Mouse (Mus musculus): ENCODE results near the gene Esrra. TPM values are rescaled to one million over a fixed set of nuclear protein-coding genes. Genes with fewer than 3 reads are reported as not detected.

Gene Esrra
- polyA plus RNA-seq, 1 experiment from 2014 or later: 5.9 TPM

DNA sequence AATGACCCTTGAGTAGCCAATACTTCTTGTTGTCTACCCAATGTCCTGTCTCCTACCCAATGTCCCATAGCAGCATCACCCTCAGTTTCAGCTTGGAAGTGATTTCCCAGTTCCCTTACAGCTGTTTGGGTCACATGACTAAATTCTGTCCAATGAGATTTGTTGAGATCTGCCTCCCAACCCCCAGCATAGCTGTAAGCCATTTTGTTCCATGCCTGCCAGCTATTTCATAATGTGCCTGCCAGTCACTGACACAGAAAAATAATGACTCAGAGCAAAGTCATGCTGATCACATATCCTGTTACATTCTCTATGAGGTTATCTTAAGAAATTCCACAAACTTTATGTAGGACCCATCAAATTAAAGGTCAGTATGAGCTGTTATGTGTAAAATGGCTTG lies 44.8 kb downstream of the Esrra start:
- DNase-seq (ENCODE audit: low spot score) (no peak), ATAC-seq (replicated peaks; ENCODE audit: low FRiP score) (no peak)
- no peak overlapping the region for H3K9ac ChIP-seq (ENCODE audit: low read depth, low read length)
- no peaks in the 10 kb centered on the region for H3K4me1 ChIP-seq (replicated peaks; ENCODE audit: control insufficient read depth, insufficient read depth, low read length)
- H3K9me3 ChIP-seq (ENCODE audit: control insufficient read depth, low read length): no peaks in the 10 kb centered on the region
- no peak overlapping the region for H3K4me2 ChIP-seq
- H3K4me3 ChIP-seq (ENCODE audit: low read depth, low read length): no peak overlapping the region
- H3K27ac ChIP-seq (ENCODE audit: low read depth, low read length): no peak overlapping the region
- no peaks in the 10 kb centered on the region for H3K27me3 ChIP-seq (replicated peaks; ENCODE audit: control insufficient read depth, insufficient read depth, low read length)
- no peaks in the 10 kb centered on the region for H3K36me3 ChIP-seq (ENCODE audit: control insufficient read depth, insufficient read depth, low read length)

- no peaks in the 10 kb centered on the region for H3K36me3 ChIP-seq (ENCODE audit: control insufficient read depth, insufficient read depth, low read length)
- H3K9me3 ChIP-seq (ENCODE audit: control insufficient read depth, low read length): no peaks in the 10 kb centered on the region
- H3K27me3 ChIP-seq (replicated peaks; ENCODE audit: control insufficient read depth, insufficient read depth, low read length): no peaks in the 10 kb centered on the region
- no peak overlapping the region for H3K9ac ChIP-seq (ENCODE audit: low read depth, low read length)
- no peaks in the 10 kb centered on the region for H3K4me1 ChIP-seq (replicated peaks; ENCODE audit: control insufficient read depth, insufficient read depth, low read length)
- 74% methylated on average over 6 of the region's 6 CpGs for WGBS
- no peak for DNase-seq (ENCODE audit: low spot score)
- no peak for ATAC-seq (replicated peaks; ENCODE audit: low FRiP score)
- no peak overlapping the region for H3K4me2 ChIP-seq
- H3K4me3 ChIP-seq (ENCODE audit: low read depth, low read length): no peak overlapping the region
- H3K27ac ChIP-seq (ENCODE audit: low read depth, low read length): no peak overlapping the region
These were observed 45.8 kb downstream of the Esrra start for GRCm38 (mm10) chr19:6875834-6876233.

- H3K27ac ChIP-seq (ENCODE audit: low read depth, low read length): no peak overlapping the region
- no peak overlapping the region for H3K9ac ChIP-seq (ENCODE audit: low read depth, low read length)
- ATAC-seq (replicated peaks; ENCODE audit: low FRiP score): no peak
- H3K4me3 ChIP-seq (ENCODE audit: low read depth, low read length): no peak overlapping the region
- no peak overlapping the region for H3K4me2 ChIP-seq
- DNase-seq (ENCODE audit: low spot score): no peak
- WGBS: 47% methylated on average over 1 of the region's 1 CpGs
- no peaks in the 10 kb centered on the region for H3K4me1 ChIP-seq (replicated peaks; ENCODE audit: control insufficient read depth, insufficient read depth, low read length)
- no peaks in the 10 kb centered on the region for H3K9me3 ChIP-seq (ENCODE audit: control insufficient read depth, low read length)
- H3K27me3 ChIP-seq (replicated peaks; ENCODE audit: control insufficient read depth, insufficient read depth, low read length): no peaks in the 10 kb centered on the region
- no peaks in the 10 kb centered on the region for H3K36me3 ChIP-seq (ENCODE audit: control insufficient read depth, insufficient read depth, low read length)
These were observed 47.4 kb downstream of the Esrra start for GRCm38 (mm10) chr19:6874257-6874656.

- no peaks in the 10 kb centered on the region for H3K27me3 ChIP-seq (replicated peaks; ENCODE audit: control insufficient read depth, insufficient read depth, low read length)
- DNase-seq (ENCODE audit: low spot score) (no peak), ATAC-seq (replicated peaks; ENCODE audit: low FRiP score) (no peak)
- H3K4me2 ChIP-seq: no peak overlapping the region
- H3K4me1 ChIP-seq (replicated peaks; ENCODE audit: control insufficient read depth, insufficient read depth, low read length): no peaks in the 10 kb centered on the region
- H3K36me3 ChIP-seq (ENCODE audit: control insufficient read depth, insufficient read depth, low read length): no peaks in the 10 kb centered on the region
- no peaks in the 10 kb centered on the region for H3K9me3 ChIP-seq (ENCODE audit: control insufficient read depth, low read length)
- no peak overlapping the region for H3K9ac ChIP-seq (ENCODE audit: low read depth, low read length)
- H3K4me3 ChIP-seq (ENCODE audit: low read depth, low read length): no peak overlapping the region
- no peak overlapping the region for H3K27ac ChIP-seq (ENCODE audit: low read depth, low read length)
- 63% methylated on average over 3 of the region's 3 CpGs for WGBS
These were observed 48.9 kb downstream of the Esrra start for GRCm38 (mm10) chr19:6872701-6873100.

DNA sequence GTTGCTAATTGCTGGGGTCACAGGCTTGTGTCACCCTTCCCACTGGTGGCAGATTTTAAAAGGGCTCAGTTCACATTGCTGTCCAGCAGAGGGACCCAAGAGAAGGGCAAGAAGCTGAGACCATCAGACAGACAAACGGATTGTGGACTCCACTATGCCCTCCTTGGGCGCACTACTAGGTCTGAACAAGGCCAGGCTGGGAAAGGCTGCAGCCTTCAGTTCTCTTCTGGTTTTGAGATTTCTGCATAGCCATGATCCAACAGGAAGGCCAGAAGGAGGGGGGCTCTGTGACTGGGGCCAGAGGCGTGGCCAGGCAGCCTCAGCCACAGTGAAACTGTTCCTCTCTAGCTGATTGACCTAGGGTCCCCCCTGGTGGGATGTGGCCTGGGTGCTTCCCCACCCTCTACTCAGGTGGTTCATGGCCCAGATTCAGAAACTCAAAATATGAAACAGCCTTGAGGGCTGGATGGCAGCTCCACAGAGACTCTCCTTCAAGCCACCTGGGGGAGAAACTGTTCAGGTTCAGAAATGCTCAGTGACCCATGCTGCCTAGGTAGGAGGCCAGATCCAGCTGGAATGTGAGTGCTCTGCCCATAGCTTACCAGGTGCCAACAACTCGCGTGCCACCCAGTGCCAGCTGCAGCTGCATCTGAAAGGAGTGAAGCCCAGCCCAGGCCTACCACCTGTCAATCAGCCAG lies 49.9 kb downstream of the Esrra start:
- H3K9me3 ChIP-seq (ENCODE audit: control insufficient read depth, low read length): no peaks in the 10 kb centered on the region
- ATAC-seq (replicated peaks; ENCODE audit: low FRiP score) (peak; percentile 60), DNase-seq (ENCODE audit: low spot score) (peak; percentile 36)
- 57% methylated on average over 5 of the region's 5 CpGs for WGBS
- no peak overlapping the region for H3K27ac ChIP-seq (ENCODE audit: low read depth, low read length)
- peak overlapping the region; percentile 23; the same call in 1 of the 2 replicates for H3K4me2 ChIP-seq
- H3K4me1 ChIP-seq (replicated peaks; ENCODE audit: control insufficient read depth, insufficient read depth, low read length): no peaks in the 10 kb centered on the region
- no peaks in the 10 kb centered on the region for H3K36me3 ChIP-seq (ENCODE audit: control insufficient read depth, insufficient read depth, low read length)
- no peak overlapping the region for H3K9ac ChIP-seq (ENCODE audit: low read depth, low read length)
- H3K27me3 ChIP-seq (replicated peaks; ENCODE audit: control insufficient read depth, insufficient read depth, low read length): no peaks in the 10 kb centered on the region
- H3K4me3 ChIP-seq (ENCODE audit: low read depth, low read length): no peak overlapping the region

DNA sequence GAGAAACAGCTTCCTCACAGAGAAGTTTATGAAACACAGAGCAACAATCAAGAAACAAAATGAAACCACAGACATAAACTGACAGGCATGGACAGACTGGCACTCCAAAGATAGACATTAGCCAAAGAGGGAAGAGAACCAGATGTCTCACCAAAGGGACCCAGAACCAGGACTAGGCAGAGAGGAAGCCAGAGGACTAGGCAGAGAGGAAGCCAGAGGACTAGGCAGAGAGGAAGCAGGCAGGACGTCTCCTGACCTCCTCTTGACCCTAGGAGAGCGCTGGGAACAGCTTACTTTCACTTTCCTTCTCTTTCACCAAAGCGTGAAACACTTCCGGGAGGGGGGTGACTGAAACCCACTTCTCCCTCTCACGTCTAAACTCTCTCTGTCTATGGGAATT lies 52.3 kb downstream of the Esrra start:
- DNase-seq (ENCODE audit: low spot score): peak; percentile 55
- WGBS: 6% methylated on average over 5 of the region's 5 CpGs

GRCm38 (mm10) chr19:6861451-6861850 lies 60.2 kb downstream of the Esrra start:
- no peak for DNase-seq (ENCODE audit: low spot score)
- no peaks in the 10 kb centered on the region for H3K9me3 ChIP-seq (ENCODE audit: control insufficient read depth, low read length)
- no peak overlapping the region for H3K4me3 ChIP-seq (ENCODE audit: low read depth, low read length)
- no peaks in the 10 kb centered on the region for H3K36me3 ChIP-seq (ENCODE audit: control insufficient read depth, insufficient read depth, low read length)
- H3K9ac ChIP-seq (ENCODE audit: low read depth, low read length): no peak overlapping the region
- 83% methylated on average over 4 of the region's 4 CpGs for WGBS
- H3K27ac ChIP-seq (ENCODE audit: low read depth, low read length): no peak overlapping the region
- H3K4me1 ChIP-seq (replicated peaks; ENCODE audit: control insufficient read depth, insufficient read depth, low read length): peaks cover 7% of the 10 kb centered on the region
- no peaks in the 10 kb centered on the region for H3K27me3 ChIP-seq (replicated peaks; ENCODE audit: control insufficient read depth, insufficient read depth, low read length)
- ATAC-seq (replicated peaks; ENCODE audit: low FRiP score): no peak
- no peak overlapping the region for H3K4me2 ChIP-seq

More for the DNA sequence above, 52.3 kb downstream of the Esrra start:
- Histone ChIP-seq H3K36me3 (ENCODE audit: control insufficient read depth, insufficient read depth, low read length) (no peaks in the 10 kb centered on the region), H3K4me3 (ENCODE audit: low read depth, low read length) (peak overlapping the region; percentile 37), H3K9ac (ENCODE audit: low read depth, low read length) (peak overlapping the region; percentile 63), H3K4me1 (replicated peaks; ENCODE audit: control insufficient read depth, insufficient read depth, low read length) (no peaks in the 10 kb centered on the region), H3K4me2 (peak overlapping the region; percentile 74), H3K27me3 (replicated peaks; ENCODE audit: control insufficient read depth, insufficient read depth, low read length) (no peaks in the 10 kb centered on the region), H3K27ac (ENCODE audit: low read depth, low read length) (peak overlapping the region; percentile 62; the same call in 1 of the 2 replicates), H3K9me3 (ENCODE audit: control insufficient read depth, low read length) (no peaks in the 10 kb centered on the region)
- ATAC-seq (replicated peaks; ENCODE audit: low FRiP score): peak; percentile 75

Small RNA genes lying within 50 kb of the gene (microRNA-seq; reads per million reads assigned to microRNA genes)
- gene Mir6990 (ENCODE audit: borderline number of aligned reads): 2.1 reads per million

Other genes with a start within 250 kb of the Esrra start
- 11.5 and 12.6 TPM in 2 replicates for gene Rps6ka4, start 81.2 kb downstream of the Esrra start, polyA plus RNA-seq (2014; fragmentation: Nextera tagmentation; extraction: Ambion mirVana)
- gene Ccdc88b, start 63.6 kb downstream of the Esrra start, polyA plus RNA-seq (2014; fragmentation: Nextera tagmentation; extraction: Ambion mirVana): 2.8 and 4.4 TPM in 2 replicates
- 167 and 169 TPM in 2 replicates for gene Trmt112, start 12.1 kb downstream of the Esrra start, polyA plus RNA-seq (2014; fragmentation: Nextera tagmentation; extraction: Ambion mirVana)
- 106 and 117 TPM in 2 replicates for gene Prdx5, start 11.7 kb downstream of the Esrra start, polyA plus RNA-seq (2014; fragmentation: Nextera tagmentation; extraction: Ambion mirVana)
- 0.49 and 0.91 TPM in 2 replicates for gene Catsperz, start 3.6 kb upstream of the Esrra start, polyA plus RNA-seq (2014; fragmentation: Nextera tagmentation; extraction: Ambion mirVana)
- gene Kcnk4, start 12.7 kb upstream of the Esrra start, polyA plus RNA-seq (2014; fragmentation: Nextera tagmentation; extraction: Ambion mirVana): 0.18 and 0.38 TPM in 2 replicates
- 51.9 and 54.7 TPM in 2 replicates for gene Bad, start 20.0 kb upstream of the Esrra start, polyA plus RNA-seq (2014; fragmentation: Nextera tagmentation; extraction: Ambion mirVana)
- 18.2 and 18.9 TPM in 2 replicates for gene Gpr137, start 20.7 kb upstream of the Esrra start, polyA plus RNA-seq (2014; fragmentation: Nextera tagmentation; extraction: Ambion mirVana)
- gene Ppp1r14b, start 53.2 kb upstream of the Esrra start, polyA plus RNA-seq (2014; fragmentation: Nextera tagmentation; extraction: Ambion mirVana): 189 and 221 TPM in 2 replicates
- gene Plcb3, start 54.7 kb upstream of the Esrra start, polyA plus RNA-seq (2014; fragmentation: Nextera tagmentation; extraction: Ambion mirVana): 20.6 and 23.4 TPM in 2 replicates
- 111 and 124 TPM in 2 replicates for gene Fkbp2, start 58.7 kb upstream of the Esrra start, polyA plus RNA-seq (2014; fragmentation: Nextera tagmentation; extraction: Ambion mirVana)
- gene Vegfb, start 65.8 kb upstream of the Esrra start, polyA plus RNA-seq (2014; fragmentation: Nextera tagmentation; extraction: Ambion mirVana): 24.3 and 28.8 TPM in 2 replicates
- 14.0 and 14.7 TPM in 2 replicates for gene Dnajc4, start 70.8 kb upstream of the Esrra start, polyA plus RNA-seq (2014; fragmentation: Nextera tagmentation; extraction: Ambion mirVana)
- 15.9 and 16.9 TPM in 2 replicates for gene Nudt22, start 74.3 kb upstream of the Esrra start, polyA plus RNA-seq (2014; fragmentation: Nextera tagmentation; extraction: Ambion mirVana)
- 3.9 and 4.9 TPM in 2 replicates for gene Trpt1, start 74.3 kb upstream of the Esrra start, polyA plus RNA-seq (2014; fragmentation: Nextera tagmentation; extraction: Ambion mirVana)
- 155 and 170 TPM in 2 replicates for gene Fermt3, start 97.7 kb upstream of the Esrra start, polyA plus RNA-seq (2014; fragmentation: Nextera tagmentation; extraction: Ambion mirVana)
- gene Stip1, start 118.2 kb upstream of the Esrra start, polyA plus RNA-seq (2014; fragmentation: Nextera tagmentation; extraction: Ambion mirVana): 356 and 387 TPM in 2 replicates
- 5.9 and 6.7 TPM in 2 replicates for gene Macrod1, start 135.0 kb upstream of the Esrra start, polyA plus RNA-seq (2014; fragmentation: Nextera tagmentation; extraction: Ambion mirVana)
- 0.60 and 0.64 TPM in 2 replicates for gene Flrt1, start 183.9 kb upstream of the Esrra start, polyA plus RNA-seq (2014; fragmentation: Nextera tagmentation; extraction: Ambion mirVana)

Data from liver, embryonic 11.5 days (tissue).